Mouse (Mus musculus): ENCODE measurements around the gene Mif. TPM values are rescaled to one million over a fixed set of nuclear protein-coding genes. Genes with fewer than 3 reads are reported as not detected.
A peak's percentile ranks its signal among the peaks of the same experiment; 100 is the strongest.

Mif gene
- polyA plus RNA-seq, 1 experiment = 1,693 TPM

GRCm38 (mm10) chr10:75834250-75834649, 25.8 kb downstream of the Mif start:
- TF ChIP-seq CTCF (IDR thresholded peaks at IDR 0.05; ENCODE audit: borderline replicate concordance, extremely low read depth, insufficient read depth, insufficient read length) (no peak), POLR2A (IDR thresholded peaks at IDR 0.05; ENCODE audit: borderline replicate concordance, extremely low read depth, insufficient read depth, insufficient read length, poor library complexity, severe bottlenecking) (no peak)
- peak; percentile 69 for DNase-seq (ENCODE audit: low read depth)

- DNase-seq (ENCODE audit: low read depth) = no peak
- TF ChIP-seq POLR2A (IDR thresholded peaks at IDR 0.05; ENCODE audit: borderline replicate concordance, extremely low read depth, insufficient read depth, insufficient read length, poor library complexity, severe bottlenecking) = no peak
- TF ChIP-seq CTCF (IDR thresholded peaks at IDR 0.05; ENCODE audit: borderline replicate concordance, extremely low read depth, insufficient read depth, insufficient read length) = no peak
Measured at GRCm38 (mm10) chr10:75833456-75834080, 26.5 kb downstream of the Mif start.

- TF ChIP-seq POLR2A (IDR thresholded peaks at IDR 0.05; ENCODE audit: borderline replicate concordance, extremely low read depth, insufficient read depth, insufficient read length, poor library complexity, severe bottlenecking) = no peak
- peak; percentile 42; the same call in 1 of the 2 replicates for TF ChIP-seq CTCF (IDR thresholded peaks at IDR 0.05; ENCODE audit: borderline replicate concordance, extremely low read depth, insufficient read depth, insufficient read length)
- peak; percentile 34 for DNase-seq (ENCODE audit: low read depth)
Measured at GRCm38 (mm10) chr10:75832272-75832895, 27.7 kb downstream of the Mif start.

GRCm38 (mm10) chr10:75830275-75830670, 29.8 kb downstream of the Mif start:
- TF ChIP-seq POLR2A (IDR thresholded peaks at IDR 0.05; ENCODE audit: borderline replicate concordance, extremely low read depth, insufficient read depth, insufficient read length, poor library complexity, severe bottlenecking) = no peak
- no peak for TF ChIP-seq CTCF (IDR thresholded peaks at IDR 0.05; ENCODE audit: borderline replicate concordance, extremely low read depth, insufficient read depth, insufficient read length)
- DNase-seq (ENCODE audit: low read depth) = no peak

- no peak for DNase-seq (ENCODE audit: low read depth)
- TF ChIP-seq POLR2A (IDR thresholded peaks at IDR 0.05; ENCODE audit: borderline replicate concordance, extremely low read depth, insufficient read depth, insufficient read length, poor library complexity, severe bottlenecking) (no peak), CTCF (IDR thresholded peaks at IDR 0.05; ENCODE audit: borderline replicate concordance, extremely low read depth, insufficient read depth, insufficient read length) (no peak)
Measured at GRCm38 (mm10) chr10:75829529-75830274, 30.3 kb downstream of the Mif start.

GRCm38 (mm10) chr10:75828500-75828931, 31.5 kb downstream of the Mif start:
- no peak for TF ChIP-seq POLR2A (IDR thresholded peaks at IDR 0.05; ENCODE audit: borderline replicate concordance, extremely low read depth, insufficient read depth, insufficient read length, poor library complexity, severe bottlenecking)
- no peak for TF ChIP-seq CTCF (IDR thresholded peaks at IDR 0.05; ENCODE audit: borderline replicate concordance, extremely low read depth, insufficient read depth, insufficient read length)
- peak; percentile 80 for DNase-seq (ENCODE audit: low read depth)

GRCm38 (mm10) chr10:75827668-75828360, 32.2 kb downstream of the Mif start:
- DNase-seq (ENCODE audit: low read depth) = peak; percentile 53
- TF ChIP-seq POLR2A (IDR thresholded peaks at IDR 0.05; ENCODE audit: borderline replicate concordance, extremely low read depth, insufficient read depth, insufficient read length, poor library complexity, severe bottlenecking) (no peak), CTCF (IDR thresholded peaks at IDR 0.05; ENCODE audit: borderline replicate concordance, extremely low read depth, insufficient read depth, insufficient read length) (no peak)

- no peak for TF ChIP-seq CTCF (IDR thresholded peaks at IDR 0.05; ENCODE audit: borderline replicate concordance, extremely low read depth, insufficient read depth, insufficient read length)
- no peak for TF ChIP-seq POLR2A (IDR thresholded peaks at IDR 0.05; ENCODE audit: borderline replicate concordance, extremely low read depth, insufficient read depth, insufficient read length, poor library complexity, severe bottlenecking)
- DNase-seq (ENCODE audit: low read depth) = no peak
Measured at GRCm38 (mm10) chr10:75824530-75824929, 35.5 kb downstream of the Mif start.

- DNase-seq (ENCODE audit: low read depth) = no peak
- TF ChIP-seq CTCF (IDR thresholded peaks at IDR 0.05; ENCODE audit: borderline replicate concordance, extremely low read depth, insufficient read depth, insufficient read length) (no peak), POLR2A (IDR thresholded peaks at IDR 0.05; ENCODE audit: borderline replicate concordance, extremely low read depth, insufficient read depth, insufficient read length, poor library complexity, severe bottlenecking) (no peak)
Measured at GRCm38 (mm10) chr10:75823782-75824181, 36.3 kb downstream of the Mif start.

- DNase-seq (ENCODE audit: low read depth) = no peak
- TF ChIP-seq CTCF (IDR thresholded peaks at IDR 0.05; ENCODE audit: borderline replicate concordance, extremely low read depth, insufficient read depth, insufficient read length) (no peak), POLR2A (IDR thresholded peaks at IDR 0.05; ENCODE audit: borderline replicate concordance, extremely low read depth, insufficient read depth, insufficient read length, poor library complexity, severe bottlenecking) (no peak)
Measured at GRCm38 (mm10) chr10:75822443-75822842, 37.6 kb downstream of the Mif start, which contains the start of gene Gstt4. TSS of gene Gstt4 (minus strand) at chr10:75822543.

- TF ChIP-seq POLR2A (IDR thresholded peaks at IDR 0.05; ENCODE audit: borderline replicate concordance, extremely low read depth, insufficient read depth, insufficient read length, poor library complexity, severe bottlenecking) (no peak), CTCF (IDR thresholded peaks at IDR 0.05; ENCODE audit: borderline replicate concordance, extremely low read depth, insufficient read depth, insufficient read length) (no peak)
- DNase-seq (ENCODE audit: low read depth) = no peak
Measured at GRCm38 (mm10) chr10:75819882-75820281, 40.2 kb downstream of the Mif start.
